Mouse (Mus musculus) intestine, embryonic 14.5 days (tissue): ENCODE results near the gene Trafd1. TPM values are rescaled to one million over a fixed set of nuclear protein-coding genes. Genes with fewer than 3 reads are reported as not detected.

Experiments used
- ATAC-seq: fragments of 200-750 bp; cut with Nextera tagmentation; replicated peaks from 2 replicates; pipeline ENCODE4 v1.8.0; 2017; ENCODE audit warnings: low read depth, moderate number of reproducible peaks, moderate TSS enrichment, moderate library complexity; ENCODE audit not compliant: low FRiP score, low TSS enrichment
- DNase-seq: peaks from one replicate; pipeline ENCODE4 v3.0.0-alpha.2; 2018; ENCODE audit warnings: low spot score
- H3K27ac ChIP-seq: fragments of 300-500 bp; sonication (generic); 2 replicates; pipeline ENCODE4 v1.5.1; 2014; ENCODE audit warnings: low read depth, mild to moderate bottlenecking, control low read depth
- H3K27me3 ChIP-seq: fragments of 300-500 bp; sonication (generic); replicated peaks from 2 replicates; pipeline ENCODE4 v1.6.1; 2014; ENCODE audit warnings: low read length, control low read depth; ENCODE audit not compliant: control insufficient read depth, insufficient read depth
- H3K36me3 ChIP-seq: fragments of 300-500 bp; sonication (generic); 2 replicates; pipeline ENCODE4 v1.6.1; 2014; ENCODE audit warnings: low read length, control low read depth; ENCODE audit not compliant: control insufficient read depth, insufficient read depth
- H3K4me1 ChIP-seq: fragments of 300-500 bp; sonication (generic); replicated peaks from 2 replicates; pipeline ENCODE4 v1.6.1; 2014; ENCODE audit warnings: low read length, control low read depth, mixed read lengths; ENCODE audit not compliant: control insufficient read depth, insufficient read depth
- H3K4me2 ChIP-seq: fragments of 300-500 bp; sonication (generic); 2 replicates; pipeline ENCODE4 v1.6.1; 2014; ENCODE audit warnings: low read length
- H3K4me3 ChIP-seq: fragments of 300-500 bp; sonication (generic); 2 replicates; pipeline ENCODE4 v1.5.1; 2014; ENCODE audit warnings: low read depth, low read length, control low read depth, mixed read lengths
- H3K9ac ChIP-seq: fragments of 300-500 bp; sonication (generic); 2 replicates; pipeline ENCODE4 v1.6.1; 2014; ENCODE audit warnings: mild to moderate bottlenecking, low read length
- H3K9me3 ChIP-seq: fragments of 300-500 bp; sonication (generic); 2 replicates; pipeline ENCODE4 v1.6.1; 2016; ENCODE audit warnings: low read length, control low read depth; ENCODE audit not compliant: control insufficient read depth
- WGBS: fragments of 180-500 bp; shearing (Covaris S2); extraction: QIAGEN DNeasy Blood & Tissue Kit; methylation state at CpG from one replicate; pipeline ENCODE4 v1.1.7; 2014; 5-methylcytosine and 5-hydroxymethylcytosine counted together
- polyA plus RNA-seq: library from polyadenylated mRNA; unstranded; fragments of >200 nt; fragmentation: Nextera tagmentation; extraction: Ambion mirVana; gene quantifications from 2 replicates; pipeline ENCODE4 v1.2.1, GENCODE M21; 2014

The Trafd1 gene
- polyA plus RNA-seq, 1 experiment from 2014 or later, result 72.4 TPM

DNA sequence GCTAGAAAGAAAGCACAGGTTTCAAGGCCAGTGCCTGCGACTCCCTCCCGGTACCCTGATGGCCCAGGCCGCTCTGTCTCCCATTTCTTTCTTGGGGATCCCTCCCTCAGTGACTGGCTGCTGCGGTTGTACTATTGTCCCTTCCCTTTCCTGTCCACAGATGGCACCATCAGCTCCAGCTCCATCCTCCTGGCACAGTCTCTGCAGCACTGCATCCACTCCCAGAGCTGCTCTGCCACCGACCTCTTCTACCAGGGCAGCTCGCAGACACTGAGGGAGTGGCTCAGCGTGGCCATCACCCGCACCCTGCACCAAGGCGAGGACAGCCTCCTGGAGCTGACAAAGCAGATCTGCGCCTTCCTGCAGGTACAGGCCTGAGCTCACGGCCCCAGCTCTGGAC lies 42.9 kb downstream of the Trafd1 start:
- no peaks in the 10 kb centered on the region for H3K27me3 ChIP-seq
- peaks cover 78% of the 10 kb centered on the region for H3K36me3 ChIP-seq
- no peak overlapping the region for H3K9ac ChIP-seq
- peaks cover 3% of the 10 kb centered on the region; the same call in 1 of the 2 replicates for H3K4me1 ChIP-seq
- H3K4me3 ChIP-seq, result no peak overlapping the region
- no peak overlapping the region for H3K4me2 ChIP-seq
- WGBS, result 90% methylated on average over 11 of the region's 11 CpGs
- ATAC-seq (no peak), DNase-seq (no peak)
- no peaks in the 10 kb centered on the region for H3K9me3 ChIP-seq
- no peak overlapping the region for H3K27ac ChIP-seq

DNA sequence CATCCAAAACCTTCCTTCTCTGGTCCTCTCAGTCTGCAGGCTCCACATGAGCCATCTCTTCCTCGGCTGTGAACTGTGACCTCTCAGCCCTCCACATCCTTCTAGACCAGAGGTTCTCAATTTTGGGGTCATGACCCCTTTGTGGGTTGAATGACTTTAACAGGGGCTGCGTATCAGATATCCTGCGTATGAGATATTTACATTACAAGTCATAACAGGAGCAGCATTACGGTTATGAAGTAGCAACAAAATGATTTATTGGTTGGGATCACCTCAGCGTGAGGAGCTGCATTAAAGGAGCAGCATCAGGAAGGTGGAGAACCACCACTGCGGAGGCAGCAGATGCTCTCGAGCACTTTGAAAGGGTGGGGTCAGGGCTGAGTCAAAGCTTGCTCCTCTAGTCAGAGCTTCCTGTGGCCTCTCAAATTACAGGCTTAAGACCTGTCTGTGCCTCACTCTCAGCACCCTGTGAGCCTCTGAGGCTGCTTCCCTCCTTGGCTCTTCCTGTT lies 44.4 kb downstream of the Trafd1 start:
- H3K36me3 ChIP-seq, result peaks cover 86% of the 10 kb centered on the region
- no peak for DNase-seq
- H3K27ac ChIP-seq, result no peak overlapping the region

DNA sequence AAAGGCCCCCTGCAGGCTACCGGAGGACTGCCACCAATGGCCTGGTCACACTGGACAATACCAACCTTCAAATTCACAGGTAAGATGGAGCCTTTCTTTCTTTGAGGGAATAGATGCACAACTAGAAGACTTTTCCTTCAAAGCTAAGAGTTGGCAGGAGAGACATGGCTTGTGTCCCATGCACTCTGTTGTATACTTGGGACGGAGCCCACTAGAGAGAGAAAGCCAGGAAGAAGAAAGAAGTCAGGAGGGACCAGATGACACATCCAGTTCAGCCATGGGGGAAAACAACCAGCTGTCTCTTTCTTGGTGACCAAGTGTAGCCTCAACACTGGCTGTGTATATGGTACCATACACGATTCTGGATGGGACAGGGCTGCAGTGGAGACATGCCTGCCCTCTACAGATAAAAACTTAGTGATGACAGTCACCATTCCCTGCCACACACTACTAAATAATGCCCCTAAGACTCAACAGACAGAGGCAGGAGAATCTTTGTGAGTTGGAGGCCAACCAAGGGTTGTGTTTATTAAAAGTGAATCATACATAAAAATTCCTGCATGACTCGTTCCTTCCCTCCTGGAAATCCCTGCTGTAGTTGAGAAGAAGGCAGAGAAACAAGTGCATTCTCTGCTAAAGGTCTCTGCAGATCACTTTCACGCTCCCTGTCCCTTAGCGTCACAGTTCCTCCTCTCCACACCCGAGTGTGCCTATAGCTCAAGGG lies 45.8 kb downstream of the Trafd1 start:
- H3K9ac ChIP-seq, result no peak overlapping the region
- ATAC-seq, result no peak
- no peak overlapping the region for H3K4me2 ChIP-seq
- H3K27me3 ChIP-seq, result no peaks in the 10 kb centered on the region
- H3K27ac ChIP-seq, result no peak overlapping the region
- DNase-seq, result no peak
- H3K9me3 ChIP-seq, result no peaks in the 10 kb centered on the region
- H3K4me3 ChIP-seq, result no peak overlapping the region
- peaks cover 3% of the 10 kb centered on the region; the same call in 1 of the 2 replicates for H3K4me1 ChIP-seq
- 90% methylated on average over 7 of the region's 7 CpGs for WGBS
- H3K36me3 ChIP-seq, result peaks cover 89% of the 10 kb centered on the region

More for the DNA sequence above, 44.4 kb downstream of the Trafd1 start:
- H3K4me1 ChIP-seq, result peaks cover 3% of the 10 kb centered on the region; the same call in 1 of the 2 replicates
- no peak for ATAC-seq
- H3K4me2 ChIP-seq, result no peak overlapping the region
- no peaks in the 10 kb centered on the region for H3K9me3 ChIP-seq
- H3K27me3 ChIP-seq, result no peaks in the 10 kb centered on the region
- no peak overlapping the region for H3K4me3 ChIP-seq
- H3K9ac ChIP-seq, result no peak overlapping the region
- 14% methylated on average over 7 of the region's 7 CpGs for WGBS

DNA sequence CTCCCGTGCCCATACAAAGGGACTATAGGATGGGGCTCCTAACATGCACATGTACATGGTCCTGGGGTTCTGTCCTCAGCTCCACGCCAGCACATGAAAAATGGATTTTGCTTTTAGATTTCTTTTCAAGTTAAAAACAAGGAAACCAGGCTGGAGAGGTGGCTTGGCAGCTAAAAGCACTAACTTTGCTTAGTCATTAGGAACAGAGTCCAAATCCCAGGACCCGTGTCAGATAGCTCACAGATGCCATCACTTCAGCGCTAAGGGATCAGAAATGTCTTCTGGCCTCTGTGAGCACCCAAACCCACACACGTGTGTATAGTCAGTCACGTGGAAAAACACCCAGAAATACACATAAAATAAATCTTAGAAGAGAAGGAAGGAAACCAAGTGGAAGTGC lies 48.7 kb downstream of the Trafd1 start:
- Histone ChIP-seq H3K36me3 (peaks cover 89% of the 10 kb centered on the region), H3K27ac (no peak overlapping the region), H3K4me3 (no peak overlapping the region), H3K4me2 (no peak overlapping the region), H3K9ac (no peak overlapping the region), H3K9me3 (no peaks in the 10 kb centered on the region), H3K27me3 (no peaks in the 10 kb centered on the region), H3K4me1 (peaks cover 3% of the 10 kb centered on the region; the same call in 1 of the 2 replicates)
- DNase-seq (no peak), ATAC-seq (no peak)
- 93% methylated on average over 6 of the region's 6 CpGs for WGBS

DNA sequence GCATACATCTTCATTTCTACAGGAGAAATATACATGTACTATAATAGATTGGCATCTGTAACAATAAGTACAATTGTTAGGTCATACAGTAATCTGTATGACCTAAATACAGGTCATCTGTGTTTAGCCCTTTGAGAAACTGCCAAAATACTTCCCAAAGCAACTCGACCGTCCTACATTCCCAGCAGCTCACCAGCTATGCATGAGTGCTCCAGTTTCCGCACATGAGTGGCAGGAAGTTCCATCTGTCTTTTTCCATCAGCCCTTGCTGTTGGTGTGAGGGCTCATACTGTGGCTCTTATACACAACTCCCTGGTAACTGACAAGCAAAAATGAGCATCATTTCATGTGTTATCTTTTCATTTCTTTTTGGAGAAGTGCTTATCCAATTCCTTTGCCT lies 49.4 kb downstream of the Trafd1 start:
- H3K27ac ChIP-seq, result no peak overlapping the region
- DNase-seq, result no peak
- no peak overlapping the region for H3K4me2 ChIP-seq
- no peaks in the 10 kb centered on the region for H3K9me3 ChIP-seq
- no peaks in the 10 kb centered on the region for H3K27me3 ChIP-seq
- no peak for ATAC-seq
- H3K4me3 ChIP-seq, result no peak overlapping the region
- H3K36me3 ChIP-seq, result peaks cover 93% of the 10 kb centered on the region
- H3K4me1 ChIP-seq, result no peaks in the 10 kb centered on the region
- H3K9ac ChIP-seq, result no peak overlapping the region
- 80% methylated on average over 3 of the region's 3 CpGs for WGBS

DNA sequence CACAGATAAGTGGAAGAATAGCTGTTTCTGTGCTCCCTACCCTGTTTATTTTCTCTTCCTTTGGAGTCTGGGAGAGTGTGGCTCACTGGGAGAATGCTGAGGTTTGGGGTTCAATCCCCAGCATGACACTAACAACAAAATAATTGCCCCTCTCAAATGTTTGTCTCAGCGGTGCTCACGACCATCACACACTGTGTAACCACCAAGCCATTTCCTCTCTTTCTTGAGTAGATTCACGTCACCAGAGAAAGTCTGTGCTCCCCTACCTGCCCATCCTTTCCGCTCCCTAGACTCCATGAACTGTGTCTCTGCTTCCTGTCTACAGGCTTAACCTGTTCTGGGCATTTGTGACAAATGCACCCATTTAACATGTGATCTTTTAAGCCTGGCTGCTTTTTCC lies 50.0 kb downstream of the Trafd1 start:
- peaks cover 97% of the 10 kb centered on the region for H3K36me3 ChIP-seq
- DNase-seq, result no peak
- no peaks in the 10 kb centered on the region for H3K4me1 ChIP-seq
- no peak overlapping the region for H3K4me2 ChIP-seq
- no peaks in the 10 kb centered on the region for H3K27me3 ChIP-seq
- no peak overlapping the region for H3K4me3 ChIP-seq
- H3K9me3 ChIP-seq, result no peaks in the 10 kb centered on the region
- no peak overlapping the region for H3K9ac ChIP-seq
- no peak overlapping the region for H3K27ac ChIP-seq
- no peak for ATAC-seq
- WGBS, result 89% methylated on average over 4 of the region's 4 CpGs

DNA sequence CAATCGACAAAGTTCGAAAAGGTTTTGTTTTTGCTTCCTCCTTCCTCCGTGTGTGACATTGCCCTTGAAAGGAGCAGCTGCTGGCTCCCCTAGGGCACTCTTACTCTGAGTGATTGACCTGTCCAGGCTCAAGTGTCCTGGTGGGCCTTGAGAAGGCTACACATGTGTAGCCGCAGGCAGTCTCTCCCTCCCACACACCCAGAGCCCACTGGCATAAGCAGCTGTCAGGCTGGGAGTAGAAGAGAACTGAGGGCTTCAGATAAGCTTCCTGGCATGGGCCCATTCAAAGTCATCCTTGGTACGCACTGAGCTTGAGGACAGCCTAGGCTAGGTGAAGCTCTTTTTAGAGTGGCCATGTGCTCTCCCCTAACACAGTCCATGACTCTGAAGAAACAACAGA lies 51.0 kb downstream of the Trafd1 start:
- H3K4me1 ChIP-seq, result no peaks in the 10 kb centered on the region
- DNase-seq (no peak), ATAC-seq (no peak)
- no peak overlapping the region for H3K4me3 ChIP-seq
- H3K4me2 ChIP-seq, result no peak overlapping the region
- WGBS, result 88% methylated on average over 5 of the region's 5 CpGs
- no peak overlapping the region for H3K27ac ChIP-seq
- H3K9me3 ChIP-seq, result no peaks in the 10 kb centered on the region
- no peak overlapping the region for H3K9ac ChIP-seq
- no peaks in the 10 kb centered on the region for H3K27me3 ChIP-seq
- H3K36me3 ChIP-seq, result peaks cover 91% of the 10 kb centered on the region

DNA sequence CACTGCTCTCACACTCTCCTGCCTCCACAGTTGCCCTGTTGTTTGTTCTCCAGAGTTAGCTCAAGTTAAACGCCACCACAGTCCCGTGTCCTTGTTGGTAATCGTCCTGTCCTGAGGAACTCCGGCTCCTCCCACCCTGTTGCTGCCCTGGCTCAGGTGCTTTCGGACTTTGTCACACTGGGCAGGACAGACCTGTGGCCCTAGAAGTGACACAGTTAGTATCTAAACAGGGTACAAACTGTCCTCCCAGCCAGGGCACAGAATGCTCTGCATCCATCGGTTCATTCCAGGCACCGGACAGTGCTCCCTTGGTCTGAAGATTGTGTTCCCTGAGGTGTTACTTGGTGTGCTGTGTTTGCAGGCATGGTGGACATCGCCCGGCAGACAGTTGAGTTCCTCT lies 51.5 kb downstream of the Trafd1 start:
- WGBS, result 92% methylated on average over 9 of the region's 9 CpGs
- no peak for DNase-seq
- H3K36me3 ChIP-seq, result peaks cover 91% of the 10 kb centered on the region

DNA sequence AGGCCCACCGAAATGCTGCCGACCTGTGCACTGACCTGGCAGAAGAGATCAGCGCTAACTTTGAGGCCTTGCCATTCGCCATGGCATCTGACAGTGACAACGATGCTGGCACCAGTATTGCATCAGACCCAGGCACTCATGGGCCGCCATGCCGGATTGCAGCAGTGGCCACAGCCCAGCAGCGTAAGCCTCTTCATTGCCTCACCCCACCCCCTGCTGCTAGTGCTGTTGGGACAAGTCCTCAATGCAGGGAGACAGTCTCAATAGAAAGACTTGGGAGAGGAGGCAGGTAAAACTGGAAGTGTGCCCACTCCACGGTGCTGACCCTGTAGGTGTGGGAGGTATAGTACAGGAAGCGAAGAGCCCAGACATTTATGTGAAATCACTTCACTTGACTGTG lies 53.7 kb downstream of the Trafd1 start:
- no peak overlapping the region for H3K4me2 ChIP-seq
- 94% methylated on average over 10 of the region's 10 CpGs for WGBS
- H3K4me1 ChIP-seq, result no peaks in the 10 kb centered on the region
- DNase-seq, result no peak
- H3K9me3 ChIP-seq, result no peaks in the 10 kb centered on the region
- ATAC-seq, result no peak
- H3K36me3 ChIP-seq, result peaks cover 86% of the 10 kb centered on the region
- no peak overlapping the region for H3K27ac ChIP-seq
- H3K27me3 ChIP-seq, result no peaks in the 10 kb centered on the region
- no peak overlapping the region for H3K9ac ChIP-seq
- H3K4me3 ChIP-seq, result no peak overlapping the region

More for the DNA sequence above, 51.5 kb downstream of the Trafd1 start:
- Histone ChIP-seq H3K9ac (no peak overlapping the region), H3K4me2 (no peak overlapping the region), H3K4me1 (no peaks in the 10 kb centered on the region), H3K9me3 (no peaks in the 10 kb centered on the region), H3K27me3 (no peaks in the 10 kb centered on the region), H3K4me3 (no peak overlapping the region), H3K27ac (no peak overlapping the region)
- no peak for ATAC-seq
